Mouse (Mus musculus) kidney, adult 2 months (tissue): Measurements from ENCODE around the gene Nutf2-ps1. TPM values are rescaled to one million over a fixed set of nuclear protein-coding genes. Genes with fewer than 3 reads are reported as not detected.
"Not testable (repeated sequence)": the region's sequence is repeated elsewhere in the genome, so short reads cannot be mapped to it uniquely, and the experiment has no call there.

Experiments used
- DNase-seq: peaks from one replicate; pipeline ENCODE4 v3.0.0; 2021
- H3K27ac ChIP-seq: fragments of 200-500 bp; 2 replicates; pipeline ENCODE4 v1.5.1; 2012; ENCODE audit warnings: low read depth, low read length, control low read depth, inconsistent platforms; ENCODE audit not compliant: insufficient read depth
- H3K27me3 ChIP-seq: fragments of 200-500 bp; replicated peaks from 2 replicates; pipeline ENCODE4 v1.6.1; 2012; ENCODE audit warnings: mild to moderate bottlenecking, moderate library complexity, low read length, inconsistent platforms; ENCODE audit not compliant: control insufficient read depth, insufficient read depth
- H3K36me3 ChIP-seq: fragments of 200-500 bp; 2 replicates; pipeline ENCODE4 v1.6.1; 2012; ENCODE audit warnings: mild to moderate bottlenecking, moderate library complexity, low read length, inconsistent platforms; ENCODE audit not compliant: control insufficient read depth, insufficient read depth
- H3K4me1 ChIP-seq: fragments of 200-500 bp; 2 replicates; pipeline ENCODE4 v1.6.1; 2011; ENCODE audit warnings: low read length; ENCODE audit not compliant: control insufficient read depth, insufficient read depth
- H3K4me3 ChIP-seq: fragments of 200-500 bp; 2 replicates; pipeline ENCODE4 v1.5.1; 2011; ENCODE audit warnings: mild to moderate bottlenecking, low read depth, low read length, control low read depth; ENCODE audit not compliant: insufficient read depth
- CTCF ChIP-seq: fragments of 200-500 bp; conservative IDR thresholded peaks from 2 replicates; pipeline ENCODE4 v1.5.1; 2011; ENCODE audit warnings: low read depth, mild to moderate bottlenecking, control low read depth, low read length, moderate library complexity, mixed read lengths; ENCODE audit not compliant: insufficient read depth, insufficient read length
- POLR2A ChIP-seq: fragments of 200-500 bp; IDR thresholded peaks from one replicate; pipeline ENCODE4 v1.6.1; 2011; ENCODE audit warnings: low read depth, low read length, control low read depth
- WGBS: fragments of 180-500 bp; shearing (Covaris S2); methylation state at CpG from one replicate; pipeline ENCODE4 v1.1.7; 2018; 5-methylcytosine and 5-hydroxymethylcytosine counted together
- polyA plus RNA-seq: library from polyadenylated mRNA; depleted of rRNA; stranded (reverse); fragments of >200 nt; gene quantifications from 2 replicates; pipeline ENCODE4 v1.2.3, GENCODE M21; 2012; rRNA removed

Nutf2-ps1 gene
- polyA plus RNA-seq: 96.4 and 112 TPM in 2 replicates

GRCm38 (mm10) chr19:53588968-53589367 is at the start of gene Nutf2-ps1:
TSS of gene Nutf2-ps1 (minus strand) at chr19:53589068.
- DNase-seq, H3K4me1 ChIP-seq, H3K27me3 ChIP-seq, H3K36me3 ChIP-seq, H3K27ac ChIP-seq, H3K4me3 ChIP-seq: not testable (repeated sequence)
- WGBS: 96% methylated on average over 7 of the region's 7 CpGs

GRCm38 (mm10) chr19:53638041-53638440 is 49.2 kb upstream of the Nutf2-ps1 start:
- H3K4me3 ChIP-seq: no peak overlapping the region
- TF ChIP-seq CTCF: no peak
- no peak for TF ChIP-seq POLR2A
- 83% methylated on average over 2 of the region's 2 CpGs for WGBS
- H3K4me1 ChIP-seq: no peaks in the 10 kb centered on the region
- peaks cover 25% of the 10 kb centered on the region for H3K36me3 ChIP-seq
- no peak for DNase-seq
- no peaks in the 10 kb centered on the region for H3K27me3 ChIP-seq
- no peak overlapping the region for H3K27ac ChIP-seq

- Histone ChIP-seq H3K36me3 (peaks cover 8% of the 10 kb centered on the region), H3K4me1 (no peaks in the 10 kb centered on the region), H3K4me3 (no peak overlapping the region), H3K27me3 (no peaks in the 10 kb centered on the region), H3K27ac (no peak overlapping the region)
- DNase-seq: no peak
- WGBS: 91% methylated on average over 13 of the region's 13 CpGs
- TF ChIP-seq CTCF: no peak
- no peak for TF ChIP-seq POLR2A
Observed at GRCm38 (mm10) chr19:53621681-53622080, 32.8 kb upstream of the Nutf2-ps1 start.

GRCm38 (mm10) chr19:53608921-53609320 is 20.1 kb upstream of the Nutf2-ps1 start:
- no peak for TF ChIP-seq POLR2A
- no peak for TF ChIP-seq CTCF
- Histone ChIP-seq H3K27ac (no peak overlapping the region), H3K4me3 (no peak overlapping the region), H3K27me3 (no peaks in the 10 kb centered on the region), H3K36me3 (0 out of 2 replicates have a peak, but pooled peaks cover 1% of the 10 kb centered on the region), H3K4me1 (no peaks in the 10 kb centered on the region; the same call in 1 of the 2 replicates)
- 61% methylated on average over 6 of the region's 6 CpGs for WGBS
- no peak for DNase-seq

- WGBS: 4% methylated on average over 11 of the region's 11 CpGs
- no peak for DNase-seq
- no peak overlapping the region for H3K27ac ChIP-seq
- H3K27me3 ChIP-seq: no peaks in the 10 kb centered on the region
- H3K4me3 ChIP-seq: peak overlapping the region; percentile 85
- no peaks in the 10 kb centered on the region for H3K36me3 ChIP-seq
- H3K4me1 ChIP-seq: peaks cover 13% of the 10 kb centered on the region
- TF ChIP-seq CTCF (no peak), POLR2A (no peak)
Observed at GRCm38 (mm10) chr19:53601363-53601655, 12.4 kb upstream of the Nutf2-ps1 start.

- TF ChIP-seq POLR2A: no peak
- no peak for TF ChIP-seq CTCF
- Histone ChIP-seq H3K36me3 (no peaks in the 10 kb centered on the region), H3K27me3 (no peaks in the 10 kb centered on the region), H3K4me1 (peaks cover 13% of the 10 kb centered on the region), H3K27ac (peak overlapping the region; percentile 61), H3K4me3 (peak overlapping the region; percentile 85)
- DNase-seq: peak; percentile 61
- WGBS: under 1% methylated on average over 82 of the region's 82 CpGs
Observed at GRCm38 (mm10) chr19:53600549-53601362, 11.9 kb upstream of the Nutf2-ps1 start.

GRCm38 (mm10) chr19:53599757-53600539 is 11.1 kb upstream of the Nutf2-ps1 start, which contains the start of gene Smc3:
TSS of gene Smc3 (plus strand) at chr19:53600398.
- Histone ChIP-seq H3K4me3 (peak within 1 kb of the TSS; percentile 85), H3K27ac (peak within 1 kb of the TSS; percentile 97), H3K36me3 (no peaks in the 10 kb centered on the region), H3K27me3 (no peaks in the 10 kb centered on the region), H3K4me1 (peaks cover 13% of the 10 kb centered on the region)
- TF ChIP-seq POLR2A: peak; percentile 97
- peak; percentile 93 for TF ChIP-seq CTCF
- WGBS: under 1% methylated on average over 70 of the region's 70 CpGs
- peak; percentile 99 for DNase-seq
